Mouse (Mus musculus): ENCODE results near the gene Taf1b.

DNA sequence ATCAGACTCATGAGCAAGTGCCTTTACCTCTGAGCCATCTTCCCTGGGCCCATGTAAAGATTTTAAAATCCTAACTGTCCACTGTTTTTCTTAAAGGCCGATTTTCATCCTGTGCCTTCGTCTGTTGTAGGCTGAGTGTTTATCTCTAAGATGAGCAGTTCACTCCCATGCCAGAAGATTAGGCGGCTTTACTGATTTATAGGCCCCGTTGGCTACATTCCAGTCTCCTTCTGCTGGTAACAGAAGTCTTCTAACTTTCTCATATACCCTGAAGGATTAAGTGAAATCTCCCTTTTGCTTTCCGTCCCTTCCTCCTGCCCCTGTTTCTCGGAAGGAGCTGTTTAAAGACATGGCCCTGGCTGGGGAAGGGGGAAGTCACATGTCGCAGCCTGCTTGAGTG is 76.7 kb downstream of the Taf1b start:
- TF ChIP-seq CHD2 (IDR thresholded peaks at IDR 0.05; ENCODE audit: low read depth, low read length) (no peak), ZNF384 (IDR thresholded peaks at IDR 0.05; ENCODE audit: low read depth, low read length) (no peak)

Measured in ES-E14 (cell line).